Mouse (Mus musculus) erythroblast, embryonic 14.5 days (primary cell): Measurements from ENCODE around the gene Ptpn13. TPM values are rescaled to one million over a fixed set of nuclear protein-coding genes. Genes with fewer than 3 reads are reported as not detected.

Experiments
- H3K27me3 ChIP-seq: 2 replicates; pipeline ENCODE4 v1.6.1; 2012; ENCODE audit warnings: inconsistent platforms; ENCODE audit not compliant: control insufficient read depth
- H3K36me3 ChIP-seq: 2 replicates; pipeline ENCODE4 v1.6.1; 2012; ENCODE audit warnings: mild to moderate bottlenecking, inconsistent platforms; ENCODE audit not compliant: control insufficient read depth
- H3K4me1 ChIP-seq: 2 replicates; pipeline ENCODE4 v1.6.1; 2012; ENCODE audit warnings: inconsistent platforms; ENCODE audit not compliant: control insufficient read depth
- H3K4me3 ChIP-seq: replicated peaks from 2 replicates; pipeline ENCODE3; 2012; ENCODE audit warnings: moderate library complexity, mild to moderate bottlenecking, inconsistent platforms
- H3K9me3 ChIP-seq: 2 replicates; pipeline ENCODE4 v1.6.1; 2012; ENCODE audit warnings: low read length, inconsistent platforms, mixed read lengths; ENCODE audit not compliant: control insufficient read depth
- GATA1 ChIP-seq: IDR thresholded peaks from 2 replicates; pipeline ENCODE4 v1.6.1; 2012; ENCODE audit warnings: low read length, inconsistent platforms, mixed read lengths
- TAL1 ChIP-seq: IDR thresholded peaks from 3 replicates; pipeline ENCODE4 v1.6.1; 2012; ENCODE audit warnings: low read length, inconsistent platforms, mixed read lengths
- polyA plus RNA-seq: library from polyadenylated mRNA; stranded (reverse); fragments of >175 nt; gene quantifications from 2 replicates; pipeline ENCODE4 v1.2.3, GENCODE M21; 2012

Ptpn13 gene
- polyA plus RNA-seq, 1 experiment: 0.01 TPM

GRCm38 (mm10) chr5:103389415-103389814, 35.6 kb upstream of the Ptpn13 start:
- no peaks in the 10 kb centered on the region for H3K27me3 ChIP-seq
- TF ChIP-seq TAL1 (no peak), GATA1 (no peak)
- H3K4me1 ChIP-seq: no peaks in the 10 kb centered on the region
- no peaks in the 10 kb centered on the region for H3K9me3 ChIP-seq
- H3K4me3 ChIP-seq: no peak overlapping the region
- H3K36me3 ChIP-seq: no peaks in the 10 kb centered on the region

DNA sequence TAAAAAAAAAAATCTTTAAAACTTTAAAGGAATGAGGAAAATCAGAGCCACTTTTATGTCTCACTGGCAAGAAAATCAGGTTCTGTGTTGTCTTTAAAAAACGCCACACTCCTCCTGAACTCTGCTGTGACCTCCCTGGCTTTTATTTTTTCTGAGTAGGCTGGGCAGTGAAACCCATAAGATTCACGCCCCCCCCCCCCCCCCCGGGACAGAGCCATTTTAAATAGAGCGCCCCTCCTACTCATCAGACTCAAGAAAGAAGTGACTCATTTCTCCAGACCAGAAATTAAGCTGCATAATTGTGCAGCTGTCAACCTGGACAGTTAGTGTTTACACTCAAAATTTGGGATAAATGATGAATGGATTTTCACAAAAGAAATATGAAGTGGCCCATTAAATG, 31.8 kb upstream of the Ptpn13 start:
- Histone ChIP-seq H3K27me3 (no peaks in the 10 kb centered on the region), H3K9me3 (no peaks in the 10 kb centered on the region), H3K36me3 (no peaks in the 10 kb centered on the region), H3K4me1 (no peaks in the 10 kb centered on the region), H3K4me3 (no peak overlapping the region)
- no peak for TF ChIP-seq GATA1
- TF ChIP-seq TAL1: no peak

GRCm38 (mm10) chr5:103393752-103394151, 31.2 kb upstream of the Ptpn13 start:
- H3K4me1 ChIP-seq: no peaks in the 10 kb centered on the region
- H3K27me3 ChIP-seq: no peaks in the 10 kb centered on the region
- H3K9me3 ChIP-seq: no peaks in the 10 kb centered on the region
- no peak overlapping the region for H3K4me3 ChIP-seq
- no peak for TF ChIP-seq TAL1
- TF ChIP-seq GATA1: no peak
- no peaks in the 10 kb centered on the region for H3K36me3 ChIP-seq

GRCm38 (mm10) chr5:103395683-103396082, 29.3 kb upstream of the Ptpn13 start:
- no peaks in the 10 kb centered on the region for H3K36me3 ChIP-seq

GRCm38 (mm10) chr5:103397429-103397828, 27.6 kb upstream of the Ptpn13 start:
- Histone ChIP-seq H3K27me3 (no peaks in the 10 kb centered on the region), H3K4me3 (no peak overlapping the region), H3K9me3 (no peaks in the 10 kb centered on the region), H3K36me3 (no peaks in the 10 kb centered on the region), H3K4me1 (no peaks in the 10 kb centered on the region)
- TF ChIP-seq GATA1: no peak
- no peak for TF ChIP-seq TAL1

More at GRCm38 (mm10) chr5:103395683-103396082, 29.3 kb upstream of the Ptpn13 start:
- H3K4me1 ChIP-seq: no peaks in the 10 kb centered on the region
- no peak for TF ChIP-seq GATA1
- TF ChIP-seq TAL1: no peak
- no peaks in the 10 kb centered on the region for H3K9me3 ChIP-seq
- no peak overlapping the region for H3K4me3 ChIP-seq
- H3K27me3 ChIP-seq: no peaks in the 10 kb centered on the region

DNA sequence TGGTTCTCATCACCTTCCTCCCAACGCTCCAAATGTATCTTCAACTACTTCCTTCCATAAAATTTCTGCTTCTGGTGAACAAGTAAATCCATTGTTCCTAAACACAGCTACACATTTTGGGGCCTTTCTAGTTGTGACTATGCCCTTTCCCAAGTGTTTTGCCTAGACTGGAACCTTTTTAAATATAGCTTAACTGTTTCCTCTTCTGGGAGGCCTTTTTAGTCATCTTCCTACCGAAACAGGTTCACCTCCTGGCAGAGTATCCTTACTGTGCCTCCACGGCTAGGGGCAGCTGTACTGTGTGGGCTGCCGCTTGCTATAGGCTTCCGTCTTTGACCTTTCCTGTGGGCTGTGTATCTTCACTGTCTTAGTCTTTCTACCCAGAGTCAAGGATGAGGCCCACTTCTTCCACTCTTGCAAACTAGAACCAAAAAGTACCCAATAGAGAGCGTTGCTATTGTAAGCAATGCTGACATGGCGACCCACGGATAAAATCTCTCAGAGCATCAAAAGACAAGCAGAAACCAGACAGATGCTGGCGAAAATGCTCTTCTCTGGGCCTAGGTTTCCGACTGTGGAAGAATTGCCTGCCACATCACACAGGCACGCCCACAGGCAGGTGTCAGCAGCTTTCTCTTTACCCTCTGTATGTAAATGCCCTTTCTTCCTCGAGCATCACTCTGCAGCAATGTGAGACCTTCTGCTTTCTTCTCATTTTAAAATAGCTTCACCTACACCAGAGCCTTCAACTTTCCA, 20.6 kb upstream of the Ptpn13 start:
- Histone ChIP-seq H3K27me3 (no peaks in the 10 kb centered on the region), H3K9me3 (no peaks in the 10 kb centered on the region), H3K36me3 (no peaks in the 10 kb centered on the region), H3K4me3 (no peak overlapping the region), H3K4me1 (no peaks in the 10 kb centered on the region)
- TF ChIP-seq TAL1: no peak
- no peak for TF ChIP-seq GATA1

GRCm38 (mm10) chr5:103405921-103406320, 19.1 kb upstream of the Ptpn13 start:
- TF ChIP-seq GATA1 (no peak), TAL1 (no peak)
- Histone ChIP-seq H3K4me3 (no peak overlapping the region), H3K36me3 (no peaks in the 10 kb centered on the region), H3K27me3 (no peaks in the 10 kb centered on the region), H3K9me3 (no peaks in the 10 kb centered on the region), H3K4me1 (no peaks in the 10 kb centered on the region)

GRCm38 (mm10) chr5:103412020-103412747, 12.8 kb upstream of the Ptpn13 start:
- Histone ChIP-seq H3K4me1 (no peaks in the 10 kb centered on the region), H3K36me3 (no peaks in the 10 kb centered on the region), H3K4me3 (no peak overlapping the region), H3K27me3 (no peaks in the 10 kb centered on the region), H3K9me3 (no peaks in the 10 kb centered on the region)
- TF ChIP-seq GATA1: no peak
- no peak for TF ChIP-seq TAL1

DNA sequence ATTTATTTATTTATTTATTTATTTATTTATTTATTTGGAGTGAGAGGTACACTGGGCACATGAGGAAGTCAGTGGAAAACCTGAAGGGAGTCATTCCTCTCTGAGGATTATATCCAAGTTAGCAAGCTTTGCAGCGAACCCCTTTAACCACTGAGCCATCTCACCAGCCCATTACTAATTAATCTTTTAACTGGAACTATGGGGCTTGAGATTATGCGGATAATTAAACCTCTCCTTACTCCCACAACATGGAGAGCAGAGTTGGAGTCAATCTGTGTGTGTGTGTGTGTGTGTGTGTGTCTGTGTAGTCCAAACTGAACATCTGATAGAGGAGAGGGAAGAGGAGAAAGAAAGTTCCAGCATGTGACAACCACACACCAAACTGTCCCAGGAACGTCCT, 10.4 kb upstream of the Ptpn13 start:
- Histone ChIP-seq H3K4me1 (no peaks in the 10 kb centered on the region), H3K9me3 (no peaks in the 10 kb centered on the region), H3K27me3 (no peaks in the 10 kb centered on the region), H3K36me3 (no peaks in the 10 kb centered on the region), H3K4me3 (no peak overlapping the region)
- TF ChIP-seq TAL1: no peak
